ENCODE assay signal across 26 mouse cellular contexts in the genomic region with DNA sequence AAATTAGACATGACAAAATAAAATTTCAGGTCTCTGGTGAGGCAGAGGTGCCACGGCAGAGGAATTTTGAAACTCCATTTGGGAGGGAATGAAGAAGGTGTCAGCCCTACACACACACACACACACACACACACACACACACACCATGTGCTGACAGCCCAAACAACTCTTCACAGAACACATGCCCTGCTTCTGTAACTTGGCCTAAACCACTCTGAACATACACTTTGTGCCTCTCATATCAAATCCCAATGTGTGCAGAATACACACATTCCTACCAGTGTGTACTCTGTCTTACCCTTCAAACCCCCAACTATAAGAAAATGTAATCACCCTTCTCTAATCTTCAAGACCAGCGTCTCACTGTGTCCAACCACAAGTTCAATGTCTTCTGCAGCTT.
"Had no signal": no experiment of that assay in that cellular context is flagged by ENCODE, and none has a peak within 500 bp of the region (broad histone marks: within the 10 kb centered on the region; RNA-seq: fewer than 3 reads in every experiment).

No protein-coding gene starts in this region.

- DNase-seq: gastrocnemius, postnatal 14 days; gastrocnemius, postnatal 36 days; heart, adult 18-20 months; heart, postnatal 10 days; heart, postnatal 4 days; kidney, adult 11 months; kidney, adult 2 months; kidney, adult 9 months; kidney, postnatal 14 days; kidney, postnatal 36 days; layer of hippocampus, adult 9-11 months; layer of hippocampus, postnatal 36 days; left cerebral cortex, postnatal 4 days; lung, adult 18-20 months had no signal

- H3K36me3 ChIP-seq: heart, embryonic 10.5 days; heart, embryonic 12.5 days; hindbrain, embryonic 13.5 days; hindbrain, embryonic 15.5 days; kidney, embryonic 15.5 days; limb, embryonic 13.5 days; limb, embryonic 15.5 days; liver, embryonic 12.5 days had no signal

- H3K9ac ChIP-seq: heart, embryonic 12.5 days; hindbrain, embryonic 13.5 days; hindbrain, embryonic 15.5 days; kidney, embryonic 15.5 days; limb, embryonic 13.5 days; limb, embryonic 15.5 days; liver, embryonic 12.5 days; liver, embryonic 14.5 days had no signal

- ATAC-seq: hindbrain, postnatal 0 days; intestine, embryonic 16.5 days; liver, embryonic 12.5 days had no signal

- H3K9me3 ChIP-seq: heart, embryonic 10.5 days; heart, embryonic 12.5 days; hindbrain, embryonic 13.5 days; hindbrain, embryonic 15.5 days; kidney, embryonic 15.5 days; limb, embryonic 13.5 days; limb, embryonic 15.5 days; liver, embryonic 12.5 days had no signal

- H3K27ac ChIP-seq: heart, embryonic 10.5 days; hindbrain, embryonic 13.5 days; hindbrain, embryonic 15.5 days; hindbrain, postnatal 0 days; kidney, embryonic 15.5 days; kidney, postnatal 0 days; limb, embryonic 13.5 days; limb, embryonic 15.5 days; liver, embryonic 12.5 days; liver, embryonic 14.5 days had no signal

- H3K27me3 ChIP-seq: heart, embryonic 12.5 days; hindbrain, embryonic 13.5 days; hindbrain, embryonic 15.5 days; kidney, embryonic 15.5 days; limb, embryonic 13.5 days; limb, embryonic 15.5 days; liver, embryonic 12.5 days had no signal

- H3K4me2 ChIP-seq: heart, embryonic 12.5 days; hindbrain, embryonic 13.5 days; hindbrain, embryonic 15.5 days; kidney, embryonic 15.5 days; limb, embryonic 13.5 days; limb, embryonic 15.5 days; liver, embryonic 12.5 days had no signal

- H3K4me1 ChIP-seq: heart, embryonic 10.5 days; hindbrain, embryonic 13.5 days; hindbrain, embryonic 15.5 days; kidney, embryonic 15.5 days; limb, embryonic 13.5 days; limb, embryonic 15.5 days; liver, embryonic 12.5 days had no signal

- H3K4me3 ChIP-seq: heart, embryonic 10.5 days; heart, embryonic 12.5 days; hindbrain, embryonic 13.5 days; hindbrain, embryonic 15.5 days; kidney, embryonic 15.5 days; limb, embryonic 13.5 days; limb, embryonic 15.5 days; liver, embryonic 12.5 days had no signal
